Mouse (Mus musculus) T-helper 17 cell (primary cell): ENCODE measurements at regions not wholly inside any gene's neighbourhood (a gene's known extent, or its start where the extent isn't known, plus 50 kb on each side); places are given as distances from the start of the nearest gene placed in this dataset.

Experiments
- in situ Hi-C, 2 experiments: fragments of 300-600 bp; cut with MboI, MseI; formaldehyde crosslinking; loops; 1 replicate in 1 of 2; 2 replicates in 1 of 2; pipeline ENCODE4 v1.15.1; 2025; ENCODE audit warnings: high pct_unique_total_duplicates in 2 of 2

DNA sequence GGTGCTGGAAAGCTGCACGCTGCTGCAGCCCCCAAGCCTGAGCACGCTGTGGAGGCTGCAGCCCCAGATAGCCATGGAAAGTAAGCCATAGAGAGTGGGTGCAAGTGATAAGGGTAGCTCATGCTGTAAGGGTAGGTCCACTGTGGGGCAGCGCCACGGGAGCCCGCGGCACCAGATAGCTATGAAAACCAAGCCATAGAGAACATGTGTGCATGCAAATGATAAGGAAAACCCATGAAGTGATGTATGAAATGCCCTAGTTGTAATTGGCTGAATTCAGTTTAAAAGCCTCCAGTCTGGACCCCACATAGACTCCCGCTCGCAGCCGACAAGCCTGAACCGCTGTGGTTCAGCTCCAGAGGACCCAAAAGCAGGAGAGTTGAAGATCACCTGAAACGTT is 58.8 kb upstream of the L3mbtl3 start:
- in situ Hi-C loops: loop anchor here in 1 of 2 experiments (10.0 kb wide), 1 partner anchor 580 kb away; no protein-coding TSS in a partner anchor

DNA sequence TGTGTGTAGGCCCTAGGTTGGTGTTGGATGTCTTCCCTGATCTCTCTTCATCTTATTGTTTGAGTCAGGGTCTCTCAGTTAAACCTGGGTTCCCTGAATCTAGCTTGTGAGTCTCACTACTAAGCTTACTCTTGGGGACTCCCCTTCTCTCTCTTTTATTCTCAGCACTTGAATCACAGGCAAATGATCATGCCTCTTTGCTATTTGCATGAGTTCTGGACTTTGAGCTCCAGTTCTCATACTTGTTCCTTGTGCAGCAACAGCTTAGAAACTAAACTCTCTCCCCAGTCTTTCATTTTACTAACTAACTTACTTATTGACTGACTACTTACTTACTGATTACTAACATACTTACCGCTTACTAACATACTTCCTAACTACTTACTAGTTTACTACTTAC is 64.9 kb upstream of the L3mbtl3 start:
- in situ Hi-C loops: no loop called here

DNA sequence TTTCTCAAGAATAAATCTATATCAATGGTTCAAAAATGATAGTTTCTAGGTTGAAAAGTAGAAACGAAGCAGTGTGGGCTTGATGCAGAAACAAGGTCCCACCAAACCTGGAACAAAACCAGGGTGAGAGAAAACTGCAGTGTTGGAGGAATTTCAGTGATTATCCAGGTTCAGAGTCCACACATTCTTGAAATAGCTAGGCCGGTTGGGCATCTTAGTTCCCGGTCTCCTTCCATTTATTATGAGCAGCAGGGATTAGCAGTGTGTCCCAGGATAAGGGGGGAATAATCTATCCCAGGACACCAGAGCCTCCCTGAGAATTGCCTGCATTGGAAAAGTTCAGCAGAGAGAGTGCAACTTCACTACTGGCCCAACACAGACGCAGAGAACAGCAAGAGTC is 108.5 kb upstream of the L3mbtl3 start:
- in situ Hi-C loops: no loop called here

DNA sequence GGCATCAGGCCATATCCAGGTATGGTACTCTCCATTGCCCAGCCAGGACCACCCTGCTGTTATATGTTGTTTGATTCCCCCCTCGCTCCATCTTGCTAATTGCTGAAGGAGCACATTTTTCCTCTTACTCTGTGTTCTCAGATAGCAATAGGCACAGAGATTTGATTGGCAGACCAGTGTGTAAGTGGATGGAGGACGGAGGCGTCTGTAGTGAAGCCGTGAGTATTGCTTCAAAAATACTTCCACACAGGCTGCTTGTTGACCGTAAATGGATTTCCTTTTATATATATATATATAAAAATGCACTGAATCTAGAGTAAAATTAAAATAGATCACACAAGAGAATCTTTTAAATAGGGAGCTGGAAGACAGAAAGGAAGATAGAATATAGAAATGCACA is 115.6 kb upstream of the L3mbtl3 start:
- in situ Hi-C loops: loop anchor here (5.0 to 10.0 kb wide), 4 partner anchors 124 to 396 kb away; no protein-coding TSS in a partner anchor

DNA sequence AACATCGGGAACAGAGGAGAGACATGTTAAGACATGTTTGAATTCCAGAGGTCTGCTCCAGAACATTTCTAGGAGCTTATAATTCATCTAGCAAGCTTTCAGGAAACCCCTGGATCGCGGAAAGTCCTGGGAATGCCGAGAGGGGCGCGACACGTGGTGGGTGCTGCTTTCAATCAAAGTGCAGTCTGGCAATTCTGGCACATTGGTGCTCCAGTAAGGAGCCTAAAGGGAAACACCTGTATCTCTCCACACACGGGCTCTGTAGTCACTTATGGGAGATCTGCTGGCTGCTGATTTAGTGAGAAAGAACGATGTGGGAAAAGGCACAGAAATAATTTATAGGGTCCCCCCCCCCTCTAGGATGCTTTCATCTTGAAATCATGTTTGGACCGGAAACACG is 116.4 kb upstream of the L3mbtl3 start:
- in situ Hi-C loops: loop anchor here (5.0 to 10.0 kb wide), 4 partner anchors 125 to 395 kb away; no protein-coding TSS in a partner anchor

DNA sequence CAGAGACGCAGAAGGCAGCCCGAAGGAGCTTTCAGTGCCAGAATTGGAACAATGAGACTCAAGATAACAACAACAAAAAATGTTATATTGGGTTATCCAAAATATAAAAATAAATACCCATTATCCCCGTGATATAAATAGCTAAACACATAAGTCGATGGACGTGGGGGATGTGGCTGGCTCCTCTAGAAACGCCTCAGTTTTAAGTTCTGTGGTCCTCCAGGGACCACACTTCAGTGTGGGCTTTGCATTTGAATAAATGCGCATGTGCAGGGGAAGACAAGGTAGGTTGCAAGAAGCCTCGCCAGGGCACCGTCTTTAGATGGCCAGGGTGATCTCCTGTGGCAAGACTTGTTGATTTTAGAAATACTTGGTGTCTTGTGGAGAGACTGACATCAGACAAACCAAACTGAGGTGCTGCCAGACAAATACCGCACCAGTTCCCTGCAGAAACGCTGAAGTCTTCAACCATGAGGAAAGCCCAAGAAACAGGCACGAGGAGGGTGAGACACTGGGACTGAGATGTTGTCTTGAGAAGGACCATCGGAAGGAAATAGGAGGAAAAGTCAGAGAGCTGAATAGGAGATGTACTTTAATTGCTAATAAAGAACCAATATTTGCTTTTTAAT is 117.2 kb upstream of the L3mbtl3 start:
- in situ Hi-C loops: loop anchor here (5.0 to 10.0 kb wide), 4 partner anchors 126 to 394 kb away; no protein-coding TSS in a partner anchor

DNA sequence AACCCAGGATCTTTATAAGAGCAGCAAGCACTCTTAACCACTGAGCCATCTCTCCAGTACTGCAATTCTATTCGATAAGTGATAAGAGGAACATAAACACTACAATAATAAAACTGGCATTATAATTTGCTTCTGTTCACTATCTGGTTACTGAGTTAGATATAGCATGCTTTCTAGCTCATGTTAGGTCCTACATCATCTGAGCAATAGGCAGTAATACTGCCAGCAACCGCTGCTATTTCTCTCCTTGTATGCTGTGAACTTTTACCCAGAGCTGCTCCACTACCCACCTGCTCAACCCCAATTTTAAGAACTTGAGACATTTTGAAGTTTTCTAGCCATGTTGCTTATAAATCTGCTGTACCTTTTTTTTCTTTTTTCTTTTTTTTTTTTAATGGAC is 118.0 kb upstream of the L3mbtl3 start:
- in situ Hi-C loops: loop anchor here (5.0 to 10.0 kb wide), 4 partner anchors 126 to 394 kb away; no protein-coding TSS in a partner anchor

DNA sequence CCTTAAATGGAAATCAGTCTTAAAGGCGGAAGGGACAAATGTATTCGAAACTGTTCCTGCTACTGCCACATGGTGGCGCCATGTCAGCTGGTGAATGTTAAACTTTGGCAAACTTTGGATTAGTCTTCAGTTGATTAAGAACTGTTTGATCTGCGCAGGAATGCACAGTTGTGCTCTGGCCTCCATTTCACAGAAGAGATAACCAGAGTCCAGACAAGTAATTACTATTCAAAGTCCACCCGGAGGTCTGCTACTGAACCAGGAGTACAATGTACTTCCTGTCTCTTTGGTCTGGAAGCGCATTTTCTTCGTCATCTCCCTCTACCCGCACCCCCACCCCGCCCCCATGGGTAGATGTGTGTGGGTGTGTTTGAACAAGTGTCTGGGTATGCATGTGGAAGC is 118.6 kb upstream of the L3mbtl3 start:
- in situ Hi-C loops: loop anchor here (5.0 to 10.0 kb wide), 4 partner anchors 127 to 393 kb away; no protein-coding TSS in a partner anchor

DNA sequence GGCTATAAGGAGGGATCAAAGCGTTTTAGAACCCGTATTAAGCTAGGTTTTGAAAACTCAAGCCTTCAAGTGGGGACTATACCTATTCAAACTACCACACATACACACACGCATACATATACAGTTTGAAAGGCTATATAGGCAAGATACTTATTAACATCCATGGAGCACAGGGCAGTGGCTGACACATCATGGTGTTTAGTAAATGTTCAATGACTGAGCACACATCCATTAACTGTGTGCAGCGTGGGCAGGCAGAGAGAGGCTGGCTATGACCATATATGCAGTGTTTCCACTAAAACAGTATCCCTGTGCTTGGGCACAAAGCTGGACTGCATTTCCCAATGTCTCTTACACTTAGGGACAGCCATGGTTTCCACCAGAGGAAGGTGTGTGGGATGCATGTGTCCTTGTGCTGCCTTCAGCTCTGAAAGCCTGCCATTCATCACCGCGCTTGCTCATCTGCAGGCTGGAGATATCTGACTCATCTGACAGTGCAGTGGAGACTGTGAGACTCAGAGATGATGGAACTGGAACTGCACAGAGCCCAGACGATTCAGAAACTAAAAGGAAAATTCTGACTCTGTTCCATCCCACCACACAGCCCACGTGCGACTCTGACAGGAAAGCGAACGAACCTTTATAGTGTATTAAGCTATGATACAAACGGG is 124.6 kb upstream of the L3mbtl3 start:
- in situ Hi-C loops: no loop called here

DNA sequence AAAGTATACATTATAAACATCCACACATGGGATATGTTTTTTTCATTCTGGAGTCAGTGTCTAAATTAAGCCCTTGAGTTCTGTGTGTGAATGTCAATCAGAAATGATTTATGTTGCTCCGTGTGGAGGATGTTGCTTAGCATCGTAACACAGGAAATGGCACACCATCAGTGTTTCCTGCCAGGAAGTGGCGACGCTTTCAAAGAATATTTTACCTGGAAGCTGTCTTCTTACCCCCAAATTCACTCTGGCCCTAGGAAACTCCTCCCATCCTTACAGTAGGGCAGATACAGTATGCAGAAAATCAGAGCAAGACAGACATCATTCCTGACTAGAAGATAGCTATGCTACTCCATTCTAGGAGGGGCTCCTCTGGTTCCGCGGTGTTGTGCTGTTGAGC is 145.1 kb upstream of the L3mbtl3 start:
- in situ Hi-C loops: no loop called here

DNA sequence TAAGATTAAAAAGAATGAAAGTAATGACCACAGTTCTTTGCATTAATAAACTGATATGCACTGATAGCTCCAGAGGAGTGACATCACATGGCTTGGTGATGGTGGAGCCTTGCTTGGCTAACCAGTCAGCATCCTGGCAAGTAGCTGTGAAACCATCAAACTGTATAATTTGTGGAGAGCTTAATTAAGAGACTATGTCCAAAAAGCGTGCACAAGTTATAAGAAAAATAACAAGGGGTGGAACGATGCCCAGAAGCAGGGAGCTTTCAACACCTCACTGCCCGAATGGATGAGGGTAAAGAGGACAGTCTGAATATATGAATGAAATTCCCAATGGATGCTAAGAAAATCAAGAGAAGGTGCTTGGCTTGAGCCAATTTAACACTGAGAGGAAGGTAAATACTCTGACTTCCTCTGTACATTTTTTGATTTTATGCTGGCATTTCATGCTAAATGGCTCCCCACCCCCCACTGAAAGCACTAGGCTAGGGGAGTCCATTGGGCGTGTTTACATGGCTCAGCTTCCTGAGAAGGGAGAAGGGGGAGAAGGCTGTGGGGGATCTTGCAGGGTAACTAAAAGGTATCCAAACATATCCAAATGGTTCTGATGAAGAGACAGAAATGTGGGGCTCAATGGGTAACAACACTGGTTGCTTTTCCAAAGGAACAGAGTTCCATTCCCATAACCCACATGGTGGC is 150.2 kb upstream of the L3mbtl3 start:
- in situ Hi-C loops: no loop called here

DNA sequence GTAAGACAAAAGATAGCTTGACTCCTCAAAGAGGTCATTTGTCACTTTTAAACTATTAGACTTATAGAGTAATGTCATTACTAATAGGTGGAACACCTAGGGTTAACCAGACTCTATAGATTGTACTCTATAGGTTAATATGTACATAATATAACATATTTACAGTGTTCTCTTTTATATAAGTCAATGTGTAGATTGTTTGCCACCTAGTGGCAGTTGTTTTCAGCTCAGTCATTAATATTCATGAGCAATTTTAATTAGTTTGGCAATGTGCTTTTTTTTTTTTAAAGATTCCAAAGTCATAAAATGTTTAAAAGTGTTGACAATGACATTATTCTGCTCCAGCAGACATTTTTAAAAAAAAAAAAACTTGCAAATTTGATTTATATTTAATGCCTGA is 164.4 kb upstream of the L3mbtl3 start:
- in situ Hi-C loops: no loop called here

DNA sequence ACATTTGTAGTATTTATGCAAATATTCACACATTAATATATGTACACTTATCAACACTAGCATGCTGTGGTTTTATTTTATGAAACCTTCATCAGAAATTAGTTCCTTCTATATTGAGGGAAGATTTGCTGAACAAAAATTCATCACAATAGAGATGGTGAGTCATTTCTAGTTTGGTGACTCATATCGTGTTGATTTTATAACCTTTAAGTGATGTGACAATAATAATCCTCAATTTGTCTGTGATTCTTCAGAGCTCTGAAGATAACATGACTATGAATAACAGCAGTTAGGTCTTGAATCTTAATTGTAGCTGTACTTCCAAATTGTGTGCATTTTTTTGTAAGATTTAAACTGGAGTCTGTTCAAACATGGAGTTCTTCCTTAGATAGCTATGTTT is 168.3 kb upstream of the L3mbtl3 start:
- in situ Hi-C loops: no loop called here

DNA sequence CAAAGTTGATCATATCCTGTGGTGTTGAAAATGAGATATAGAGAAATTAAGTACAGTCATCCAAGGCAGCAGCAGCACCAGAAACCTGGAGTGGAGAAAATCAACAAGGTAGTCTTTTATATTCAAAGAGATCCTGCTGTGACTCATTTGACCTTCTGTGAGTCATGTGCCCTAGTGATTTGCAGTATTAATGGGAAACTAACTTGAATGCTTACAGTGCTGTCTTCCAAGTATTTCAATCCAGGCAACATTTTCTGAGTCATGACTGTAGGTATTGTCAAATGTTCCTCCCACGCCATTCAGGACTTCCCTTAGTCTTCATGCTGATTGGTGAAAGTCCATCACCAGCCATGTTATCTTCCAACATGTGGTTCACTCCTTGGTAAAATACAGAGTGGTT is 169.0 kb upstream of the L3mbtl3 start:
- in situ Hi-C loops: no loop called here

DNA sequence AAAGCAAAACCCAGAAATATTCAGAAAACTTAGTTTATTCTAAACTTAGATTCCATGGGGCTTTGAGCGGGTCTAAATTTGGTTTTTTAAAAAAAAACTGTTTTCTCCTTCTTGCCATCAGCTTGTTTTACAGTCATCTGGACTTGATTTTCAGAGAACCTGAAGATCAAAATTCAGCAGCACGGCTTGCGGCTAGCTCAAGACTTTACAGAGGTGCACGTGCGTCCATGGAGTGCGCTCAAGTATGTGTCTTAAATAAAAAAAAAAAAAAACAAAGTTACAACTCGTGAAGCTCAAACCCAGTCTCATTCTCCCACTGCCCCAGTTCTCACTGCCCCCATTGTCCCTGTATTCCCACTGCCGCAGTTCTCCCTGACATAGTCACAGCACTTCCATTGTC is 180.5 kb upstream of the L3mbtl3 start:
- in situ Hi-C loops: loop anchor here in 1 of 2 experiments (5.0 to 10.0 kb wide), 2 partner anchors 69 to 329 kb away; no protein-coding TSS in a partner anchor

DNA sequence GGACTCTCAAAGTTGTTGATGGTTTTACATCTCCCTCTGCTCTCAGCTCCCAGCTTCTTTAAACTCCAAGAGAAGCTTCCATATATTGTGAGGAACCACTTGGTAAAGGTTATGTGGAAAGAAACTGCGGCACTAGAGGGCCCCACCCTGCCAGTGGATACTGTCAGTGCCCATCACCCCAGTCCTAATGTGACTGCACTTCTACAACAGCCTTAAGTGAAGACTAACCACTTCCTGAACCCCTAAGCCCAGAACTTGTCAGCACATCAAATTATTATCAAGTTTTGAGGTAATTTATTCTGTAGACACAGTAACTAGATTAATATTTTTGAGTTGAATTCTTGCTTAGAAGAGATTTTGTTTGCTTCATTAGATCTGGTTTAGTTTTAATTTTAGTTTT is 182.3 kb upstream of the L3mbtl3 start:
- in situ Hi-C loops: loop anchor here in 1 of 2 experiments (5.0 to 10.0 kb wide), 2 partner anchors 71 to 327 kb away; no protein-coding TSS in a partner anchor

DNA sequence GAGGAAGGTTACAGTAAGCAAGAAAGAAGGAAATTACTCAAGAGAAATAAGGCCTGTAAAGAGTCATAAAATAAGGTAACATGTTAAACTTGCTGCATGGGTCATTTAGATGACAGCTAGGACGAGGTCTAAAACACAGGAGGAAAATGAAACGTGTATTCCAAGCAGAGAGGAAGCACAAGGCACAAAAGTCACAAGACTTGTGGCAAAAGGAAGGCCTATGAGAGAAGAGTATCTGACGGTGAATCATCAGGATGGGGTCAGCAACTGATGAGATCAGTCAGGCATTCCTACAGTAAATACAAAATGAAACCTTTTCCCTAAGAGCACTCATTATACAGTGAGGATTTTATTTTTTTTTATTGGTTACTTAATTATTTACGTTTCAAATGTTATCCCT is 183.6 kb upstream of the L3mbtl3 start:
- in situ Hi-C loops: loop anchor here in 1 of 2 experiments (5.0 to 10.0 kb wide), 2 partner anchors 72 to 325 kb away; no protein-coding TSS in a partner anchor

DNA sequence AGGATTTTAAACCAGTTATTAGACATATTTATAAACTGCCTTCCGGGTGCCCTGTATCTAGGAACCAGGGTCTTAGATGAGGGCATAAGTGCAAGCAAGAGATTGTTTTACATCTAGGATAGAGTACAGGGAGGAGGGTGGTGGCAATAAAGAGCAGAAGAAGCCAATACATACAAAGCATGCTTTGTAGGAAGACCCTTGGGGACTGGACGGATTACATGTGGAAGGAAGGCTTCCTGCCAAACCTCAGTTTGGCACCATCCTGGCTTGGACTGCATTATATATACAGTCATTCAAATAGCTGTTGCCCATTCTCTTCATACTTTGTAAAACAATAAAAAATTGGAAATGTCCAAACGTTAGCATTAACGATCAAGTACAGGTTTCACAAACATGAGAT is 184.7 kb upstream of the L3mbtl3 start:
- in situ Hi-C loops: no loop called here

DNA sequence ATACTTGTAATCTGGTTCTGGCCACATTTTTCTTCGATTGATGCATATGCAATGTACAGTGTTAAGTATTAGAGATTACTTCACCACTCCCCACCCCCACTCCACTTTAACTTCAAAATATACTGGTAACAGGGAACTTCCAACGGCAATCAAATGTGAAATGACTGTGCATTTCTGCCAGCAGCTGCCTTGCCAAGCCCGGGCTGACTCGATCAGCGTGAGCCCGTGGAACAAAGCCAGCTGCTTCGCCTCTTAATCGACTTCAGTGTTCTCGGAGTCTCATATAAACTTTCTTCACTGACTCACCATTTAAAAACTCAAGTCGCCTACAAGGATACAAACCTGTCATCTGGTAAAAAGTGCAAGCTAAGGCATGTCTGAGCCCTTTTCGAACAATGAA is 188.7 kb upstream of the L3mbtl3 start:
- in situ Hi-C loops: no loop called here

DNA sequence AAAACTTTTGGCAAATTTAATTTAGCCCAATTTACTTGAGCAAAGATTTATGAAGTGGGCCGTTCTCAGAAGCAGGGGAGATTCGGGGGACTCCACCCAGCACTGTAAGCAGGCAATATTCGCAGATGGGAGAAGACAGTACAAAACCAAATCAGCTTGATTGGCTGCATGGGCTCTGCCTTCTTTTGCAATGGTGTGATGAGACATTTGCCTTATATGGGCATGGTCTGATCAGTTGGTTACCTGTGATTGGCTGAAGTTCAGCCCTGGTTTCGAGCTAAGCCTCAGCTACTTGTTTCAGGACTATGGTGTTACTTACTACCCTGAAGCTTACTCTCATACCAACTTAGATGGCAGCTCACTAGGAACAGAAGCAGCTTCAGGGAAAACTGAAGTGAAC is 185.6 kb upstream of the Arhgap18 start:
- in situ Hi-C loops: no loop called here

DNA sequence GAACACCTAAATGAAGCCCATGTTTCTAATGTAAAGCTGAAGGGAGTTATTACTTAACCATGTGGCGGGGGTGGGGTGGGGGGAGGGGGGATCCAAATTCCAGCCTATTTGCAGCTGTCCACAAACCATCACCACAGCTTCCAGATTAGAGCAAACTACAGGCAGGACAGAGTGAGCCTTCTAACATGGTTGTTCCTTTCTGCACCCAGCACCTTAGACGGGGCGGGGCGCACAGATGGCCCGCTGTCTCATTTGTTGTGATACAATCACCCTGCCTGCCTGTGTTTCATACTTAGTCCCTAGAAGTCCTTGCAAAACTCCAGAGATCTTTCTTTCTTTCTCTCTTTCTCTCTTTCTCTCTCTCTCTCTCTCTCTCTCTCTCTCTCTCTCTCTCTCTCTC is 182.8 kb upstream of the Arhgap18 start:
- in situ Hi-C loops: no loop called here

DNA sequence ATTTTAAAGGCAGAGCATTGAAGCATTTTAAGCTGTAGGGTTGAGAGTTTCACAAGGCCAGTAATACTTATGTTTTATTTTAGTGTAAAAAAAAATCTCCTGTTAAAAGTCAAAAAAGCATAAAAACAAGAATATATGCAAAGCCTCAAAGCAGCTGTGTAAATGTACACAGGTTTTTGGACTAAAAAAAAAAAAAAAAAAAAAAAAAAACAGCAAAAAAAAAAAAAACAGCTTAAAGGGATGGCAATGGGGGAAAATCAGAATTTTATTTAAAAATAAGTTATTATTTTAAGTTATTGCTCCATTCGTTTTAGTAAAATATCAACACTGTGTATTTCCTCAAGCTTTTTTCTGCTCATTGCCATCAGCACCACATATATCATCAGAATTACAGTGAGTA is 181.8 kb upstream of the Arhgap18 start:
- in situ Hi-C loops: no loop called here
